Mouse (Mus musculus): ENCODE measurements at regions not wholly inside any gene's neighbourhood (a gene's known extent, or its start where the extent isn't known, plus 50 kb on each side); places are given as distances from the start of the nearest gene placed in this dataset.

- TF ChIP-seq POLR2A (IDR thresholded peaks at IDR 0.05; ENCODE audit: control insufficient read depth in 1 of 2, insufficient read depth in 1 of 2, low read depth in 1 of 2, low read length in 2 of 2, poor library complexity in 1 of 2) (no peak), SIN3A (IDR thresholded peaks at IDR 0.05; ENCODE audit: low read length) (no peak), CTCF (IDR thresholded peaks at IDR 0.05 in 2 of 3, conservative IDR thresholded peaks at IDR 0.05 in 1 of 3; ENCODE audit: control insufficient read depth in 1 of 3, insufficient read depth in 1 of 3, low read depth in 2 of 3, low read length in 3 of 3, poor library complexity in 1 of 3, severe bottlenecking in 1 of 3) (no peak), E2F4 (IDR thresholded peaks at IDR 0.05; ENCODE audit: borderline replicate concordance, low read depth, low read length) (no peak), ELF1 (IDR thresholded peaks at IDR 0.05; ENCODE audit: low read depth, low read length) (no peak)
These were observed 401.6 kb upstream of the Tmprss15 start for GRCm38 (mm10) chr16:79492493-79492892.
